Mouse (Mus musculus) brain, embryonic 14.5 days (tissue): ENCODE measurements around the gene Syt16. TPM values are rescaled to one million over a fixed set of nuclear protein-coding genes. Genes with fewer than 3 reads are reported as not detected.

Experiments used
- DNase-seq: peaks from one replicate; pipeline ENCODE4 v3.0.0-alpha.2; 2011; ENCODE audit warnings: low read depth
- CTCF ChIP-seq: fragments of 200-500 bp; IDR thresholded peaks from 2 replicates; pipeline ENCODE4 v1.5.1; 2012; ENCODE audit warnings: inconsistent platforms, mild to moderate bottlenecking, moderate library complexity, borderline replicate concordance; ENCODE audit not compliant: insufficient read depth, insufficient read length; ENCODE audit errors: extremely low read depth
- POLR2A ChIP-seq: fragments of 200-500 bp; IDR thresholded peaks from 2 replicates; pipeline ENCODE4 v1.6.1; 2012; ENCODE audit warnings: mild to moderate bottlenecking, inconsistent platforms, borderline replicate concordance; ENCODE audit not compliant: poor library complexity, insufficient read depth, insufficient read length, severe bottlenecking; ENCODE audit errors: extremely low read depth
- polyA plus RNA-seq: library from polyadenylated mRNA; depleted of rRNA; stranded (reverse); fragments of >200 nt; gene quantifications from 2 replicates; pipeline ENCODE4 v1.2.3, GENCODE M21; 2012

Syt16 gene
- polyA plus RNA-seq, 1 experiment, result 43.4 TPM

GRCm38 (mm10) chr12:74076091-74076490 lies 78.6 kb downstream of the Syt16 start:
- no peak for DNase-seq
- TF ChIP-seq CTCF (no peak), POLR2A (no peak)

- TF ChIP-seq POLR2A (no peak), CTCF (no peak)
These were observed 83.7 kb downstream of the Syt16 start for GRCm38 (mm10) chr12:74081122-74081521.

GRCm38 (mm10) chr12:74084389-74084788 lies 86.9 kb downstream of the Syt16 start:
- no peak for TF ChIP-seq POLR2A
- TF ChIP-seq CTCF, result no peak
- no peak for DNase-seq

More at GRCm38 (mm10) chr12:74081122-74081521, 83.7 kb downstream of the Syt16 start:
- no peak for DNase-seq

- no peak for DNase-seq
- no peak for TF ChIP-seq POLR2A
- TF ChIP-seq CTCF, result no peak
These were observed 89.6 kb downstream of the Syt16 start for GRCm38 (mm10) chr12:74087086-74087485.

- DNase-seq, result no peak
- no peak for TF ChIP-seq CTCF
- no peak for TF ChIP-seq POLR2A
These were observed 92.1 kb downstream of the Syt16 start for GRCm38 (mm10) chr12:74089342-74090131.

GRCm38 (mm10) chr12:74092546-74092945 lies 95.1 kb downstream of the Syt16 start:
- peak; percentile 58 for DNase-seq
- TF ChIP-seq POLR2A, result no peak
- no peak for TF ChIP-seq CTCF

GRCm38 (mm10) chr12:74093110-74093509 lies 95.6 kb downstream of the Syt16 start:
- TF ChIP-seq CTCF (no peak), POLR2A (no peak)
- no peak for DNase-seq

- DNase-seq, result no peak
- no peak for TF ChIP-seq POLR2A
- no peak for TF ChIP-seq CTCF
These were observed 97.2 kb downstream of the Syt16 start for GRCm38 (mm10) chr12:74094701-74095100.

- DNase-seq, result peak; percentile 84
- no peak for TF ChIP-seq POLR2A
These were observed 101.3 kb downstream of the Syt16 start for GRCm38 (mm10) chr12:74098572-74099290.

GRCm38 (mm10) chr12:74105811-74106513 lies 108.5 kb downstream of the Syt16 start:
- DNase-seq, result peak; percentile 42
- TF ChIP-seq POLR2A (no peak), CTCF (no peak)

GRCm38 (mm10) chr12:74108663-74109081 lies 111.2 kb downstream of the Syt16 start:
- peak; percentile 29 for DNase-seq
- TF ChIP-seq CTCF (no peak), POLR2A (no peak)

- peak; percentile 56 for DNase-seq
- no peak for TF ChIP-seq POLR2A
- TF ChIP-seq CTCF, result no peak
These were observed 112.1 kb downstream of the Syt16 start for GRCm38 (mm10) chr12:74109462-74110068.

GRCm38 (mm10) chr12:74116825-74117224 lies 119.4 kb downstream of the Syt16 start:
- TF ChIP-seq CTCF (no peak), POLR2A (no peak)
- DNase-seq, result no peak
